Mouse (Mus musculus) Muller cell, postnatal 12 days (primary cell): ENCODE data around the gene Rhob.

Experiments used
- DNase-seq: peaks from one replicate; pipeline ENCODE4 v3.0.0-alpha.2; 2015; ENCODE audit errors: inconsistent ontology term

Rhob gene

GRCm38 (mm10) chr12:8499871-8500596, at the start of gene Rhob:
Gene Rhob, minus strand, starts transcription at chr12:8500009.
- peak; percentile 98 for DNase-seq

GRCm38 (mm10) chr12:8547357-8547756, 47.5 kb upstream of the Rhob start:
- peak; percentile 74 for DNase-seq

- DNase-seq = no peak
Measured at GRCm38 (mm10) chr12:8546801-8547200, 47.0 kb upstream of the Rhob start.

- DNase-seq = no peak
Measured at GRCm38 (mm10) chr12:8545066-8545610, 45.3 kb upstream of the Rhob start.

- no peak for DNase-seq
Measured at GRCm38 (mm10) chr12:8542371-8542770, 42.6 kb upstream of the Rhob start.

GRCm38 (mm10) chr12:8539471-8539870, 39.7 kb upstream of the Rhob start:
- DNase-seq = no peak

GRCm38 (mm10) chr12:8537291-8537690, 37.5 kb upstream of the Rhob start:
- DNase-seq = no peak

GRCm38 (mm10) chr12:8536221-8536965, 36.6 kb upstream of the Rhob start:
- no peak for DNase-seq

- DNase-seq = no peak
Measured at GRCm38 (mm10) chr12:8535596-8535995, 35.8 kb upstream of the Rhob start.

GRCm38 (mm10) chr12:8534915-8535314, 35.1 kb upstream of the Rhob start:
- no peak for DNase-seq

GRCm38 (mm10) chr12:8527770-8528169, 28.0 kb upstream of the Rhob start:
- no peak for DNase-seq

- no peak for DNase-seq
Measured at GRCm38 (mm10) chr12:8527175-8527574, 27.4 kb upstream of the Rhob start.

- no peak for DNase-seq
Measured at GRCm38 (mm10) chr12:8524062-8524461, 24.3 kb upstream of the Rhob start.

GRCm38 (mm10) chr12:8522711-8523110, 22.9 kb upstream of the Rhob start:
- DNase-seq = no peak

- DNase-seq = no peak
Measured at GRCm38 (mm10) chr12:8521375-8522047, 21.7 kb upstream of the Rhob start.

GRCm38 (mm10) chr12:8519431-8520160, 19.8 kb upstream of the Rhob start:
- no peak for DNase-seq

- DNase-seq = no peak
Measured at GRCm38 (mm10) chr12:8511037-8511882, 11.5 kb upstream of the Rhob start.

GRCm38 (mm10) chr12:8510317-8510988, 10.6 kb upstream of the Rhob start:
- no peak for DNase-seq

GRCm38 (mm10) chr12:8509693-8510092, 9.9 kb upstream of the Rhob start:
- no peak for DNase-seq
